Mouse (Mus musculus) right cerebral cortex, adult 18-20 months (tissue): ENCODE measurements around the gene Gm9958.
A peak's percentile ranks its signal among the peaks of the same experiment; 100 is the strongest.

Experiments
- DNase-seq: peaks from one replicate; pipeline ENCODE4 v3.0.0; 2022; ENCODE audit warnings: mixed read lengths

Gene Gm9958

DNA sequence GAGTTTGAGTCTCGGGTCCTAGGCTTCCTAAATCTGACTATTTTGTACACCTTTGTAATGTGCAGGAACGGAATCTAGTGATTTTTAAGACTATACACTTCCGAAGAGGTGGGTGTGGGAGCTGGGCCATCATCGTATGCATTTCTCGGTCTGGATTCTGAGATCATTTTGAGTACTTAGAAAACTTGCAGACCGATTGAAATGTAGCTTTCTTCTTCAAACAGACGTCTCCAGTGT, at the start of gene Gm9958:
Gm9958 (plus strand) TSS at position 138 of the 237 bp plus-strand sequence.
- no peak for DNase-seq

GRCm38 (mm10) chr5:90331071-90331470, 35.9 kb upstream of the Gm9958 start:
- no peak for DNase-seq

DNA sequence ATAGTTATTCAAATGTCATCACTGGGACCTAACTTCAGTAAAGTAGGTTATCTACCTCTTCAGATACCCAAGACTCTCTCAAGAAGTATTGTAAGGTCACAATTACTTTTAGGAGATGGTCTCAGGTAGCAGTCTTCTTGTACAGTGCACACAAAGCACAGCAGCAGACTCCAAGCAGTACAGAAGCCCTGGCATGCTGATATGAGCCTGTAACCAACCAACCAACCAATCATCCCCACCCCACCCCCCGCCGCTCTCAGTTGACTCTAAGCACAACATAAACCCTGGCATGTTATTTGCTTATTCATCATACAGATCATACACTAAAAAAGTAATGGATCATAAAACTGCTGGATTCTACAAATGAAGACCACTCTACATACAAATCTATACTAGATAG, 34.5 kb upstream of the Gm9958 start:
- DNase-seq: no peak

- DNase-seq: no peak
Measured at GRCm38 (mm10) chr5:90338177-90339091, 28.6 kb upstream of the Gm9958 start.

DNA sequence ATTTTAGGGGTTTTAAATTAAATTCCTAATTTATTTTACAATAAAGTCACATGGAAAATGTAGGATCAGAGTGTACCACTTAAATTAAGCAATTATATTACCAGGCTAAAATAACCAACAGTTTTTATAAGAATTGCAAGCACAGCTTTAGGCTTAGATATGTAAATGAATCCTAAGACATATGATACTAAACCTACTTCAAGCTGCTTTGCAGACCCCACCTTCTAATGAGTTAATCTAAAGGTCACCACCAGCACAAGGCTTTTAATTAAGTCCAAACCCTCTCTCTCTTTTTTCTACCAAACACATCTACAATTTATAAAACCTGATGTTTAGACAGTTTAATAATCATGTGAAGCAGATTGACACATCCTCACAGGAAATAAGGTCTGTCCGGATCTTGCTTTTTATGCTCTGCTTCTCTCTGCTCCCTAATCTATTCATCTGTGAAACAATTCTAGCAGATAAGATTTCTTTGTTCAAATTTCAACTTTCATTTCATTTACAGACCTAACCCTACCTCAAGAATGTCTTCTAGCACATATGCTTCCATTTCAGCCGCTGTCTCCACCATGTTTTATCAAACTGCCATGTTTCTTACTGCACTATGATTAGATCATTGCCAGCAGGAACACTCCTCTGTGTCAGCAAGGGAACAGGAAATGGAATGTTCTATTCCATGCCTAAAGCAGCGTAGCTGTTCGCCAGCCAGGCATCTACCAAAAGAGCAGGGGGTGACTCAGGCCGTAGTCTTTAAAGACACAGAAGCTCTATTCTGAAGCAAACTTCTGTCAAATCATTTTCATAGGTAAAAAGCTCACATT, 27.7 kb upstream of the Gm9958 start:
- peak; percentile 63 for DNase-seq

DNA sequence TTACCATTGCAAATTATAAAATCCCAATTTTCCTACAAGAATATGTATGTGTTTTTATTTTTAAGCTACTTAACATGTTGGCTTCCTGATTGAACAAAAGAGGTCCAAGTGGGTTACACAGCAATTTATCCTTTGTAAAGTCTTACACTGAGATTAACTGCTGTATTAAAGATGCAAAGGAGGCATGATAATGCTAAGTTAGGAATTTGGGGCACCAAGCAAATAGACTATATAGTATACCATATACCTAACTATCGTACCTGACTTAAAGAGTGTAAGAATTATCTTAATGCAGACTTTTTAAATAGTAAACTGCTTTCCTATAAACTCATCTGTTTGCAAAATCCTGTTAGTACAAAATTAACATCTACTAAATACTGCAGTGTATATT, 27.1 kb upstream of the Gm9958 start:
- DNase-seq: no peak

DNA sequence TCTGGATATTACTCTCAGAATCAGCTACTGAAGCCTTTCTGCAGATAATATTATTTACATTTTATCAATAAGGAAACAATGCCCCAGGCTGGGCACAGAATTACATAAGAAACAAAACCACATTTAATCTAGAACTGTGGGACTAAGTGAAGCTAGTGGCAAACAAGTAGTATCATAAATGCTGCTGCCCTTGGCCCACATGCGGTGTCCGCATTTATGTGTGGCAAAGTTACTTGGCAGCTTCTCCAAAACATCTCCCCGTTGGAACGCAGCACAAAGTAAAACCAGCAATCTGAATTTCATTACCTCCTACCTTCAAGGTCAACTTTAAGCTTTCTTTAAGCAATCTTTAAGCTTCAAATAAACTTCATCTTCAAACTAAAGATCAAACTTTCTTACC, 26.2 kb upstream of the Gm9958 start:
- DNase-seq: no peak

- no peak for DNase-seq
Measured at GRCm38 (mm10) chr5:90346877-90347276, 20.1 kb upstream of the Gm9958 start.

DNA sequence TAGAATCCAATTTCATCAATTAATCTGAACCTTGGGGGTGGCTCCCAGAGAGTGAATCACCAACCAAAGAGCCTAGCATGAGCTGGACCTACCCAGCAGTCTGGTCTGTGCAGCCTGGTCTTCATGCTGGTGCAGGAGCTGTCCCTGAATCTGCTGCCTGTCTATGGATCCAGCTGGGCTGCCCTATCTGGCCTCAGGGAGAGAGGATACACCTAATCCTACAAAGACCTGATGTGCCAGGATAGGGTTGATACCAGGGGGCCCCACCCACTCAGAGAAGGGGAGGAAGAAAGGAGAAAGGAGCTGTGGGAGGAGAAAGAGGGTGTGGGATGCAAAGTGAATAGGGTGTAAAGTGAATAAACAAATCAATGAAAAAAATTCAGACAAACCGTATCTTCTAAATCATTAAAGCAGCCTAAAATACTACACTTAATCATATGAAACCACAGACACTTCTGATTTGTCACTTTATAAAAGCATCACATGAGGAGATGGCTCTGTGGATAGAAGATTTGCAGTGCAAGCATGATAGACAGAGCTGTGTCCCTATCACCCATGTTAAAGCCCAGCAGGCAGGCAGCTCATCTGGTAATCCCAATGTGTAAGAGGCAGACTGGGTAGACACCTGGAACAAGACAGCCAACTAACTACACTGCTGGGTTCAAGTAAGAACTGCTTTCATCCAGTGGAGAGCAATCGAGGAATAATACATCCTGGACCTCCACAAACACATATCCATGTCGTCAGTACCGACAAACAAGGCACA, 13.3 kb upstream of the Gm9958 start:
- DNase-seq: no peak

- no peak for DNase-seq
Measured at GRCm38 (mm10) chr5:90355824-90356223, 11.2 kb upstream of the Gm9958 start.

GRCm38 (mm10) chr5:90364526-90364925, 2.5 kb upstream of the Gm9958 start:
- DNase-seq: peak; percentile 80

GRCm38 (mm10) chr5:90365141-90365951, 1.7 kb upstream of the Gm9958 start:
- peak; percentile 30 for DNase-seq

- DNase-seq: peak; percentile 94
Measured at GRCm38 (mm10) chr5:90366121-90367066, 610 bp upstream of the Gm9958 start, which contains the start of gene Ankrd17. Ankrd17 (minus strand) TSS chr5:90366577.

DNA sequence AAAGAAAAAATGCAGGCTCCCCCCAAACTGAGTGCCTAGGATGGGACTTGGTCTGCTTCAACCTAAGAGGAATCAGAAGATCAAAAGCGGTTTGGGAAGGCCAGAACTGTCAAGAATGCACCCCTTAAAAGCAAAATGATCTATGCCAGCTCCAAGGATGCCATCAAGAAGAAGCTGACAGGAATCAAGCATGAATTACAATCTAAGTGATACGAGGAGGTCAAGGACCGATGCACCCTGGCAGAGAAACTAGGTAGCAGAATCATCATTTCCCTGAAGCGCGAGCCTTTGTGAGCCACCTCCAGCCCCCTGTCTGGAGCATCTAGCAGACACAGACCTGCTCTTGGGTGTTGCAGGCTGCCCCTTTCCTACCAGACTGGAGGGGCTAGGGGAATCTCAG, 3.4 kb downstream of the Gm9958 start:
- DNase-seq: no peak

GRCm38 (mm10) chr5:90373708-90374107, 6.7 kb downstream of the Gm9958 start:
- no peak for DNase-seq

- no peak for DNase-seq
Measured at GRCm38 (mm10) chr5:90381458-90381857, 14.5 kb downstream of the Gm9958 start.

GRCm38 (mm10) chr5:90383080-90383479, 16.1 kb downstream of the Gm9958 start:
- DNase-seq: no peak

GRCm38 (mm10) chr5:90393764-90394163, 26.8 kb downstream of the Gm9958 start:
- no peak for DNase-seq

DNA sequence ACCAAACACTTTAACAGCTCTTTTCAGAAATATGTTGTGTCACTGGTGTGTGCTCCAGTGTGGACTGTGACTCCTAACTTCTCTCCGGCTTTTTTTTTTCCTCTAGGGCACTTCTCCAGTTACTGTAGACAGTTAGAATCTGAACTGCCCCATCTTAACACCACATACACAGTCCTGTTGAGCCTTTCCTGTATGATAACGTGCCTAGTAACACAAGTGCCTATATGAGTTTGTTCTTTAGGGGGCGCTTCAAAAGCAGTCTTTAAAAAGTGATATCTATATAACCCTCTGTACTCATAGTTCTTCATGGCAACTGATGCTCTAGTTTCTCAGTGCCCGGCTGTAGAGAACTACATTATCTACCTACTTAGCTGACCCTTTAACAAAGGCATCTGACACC, 27.3 kb downstream of the Gm9958 start:
- DNase-seq: no peak

GRCm38 (mm10) chr5:90396817-90397216, 29.8 kb downstream of the Gm9958 start:
- peak; percentile 7 for DNase-seq

DNA sequence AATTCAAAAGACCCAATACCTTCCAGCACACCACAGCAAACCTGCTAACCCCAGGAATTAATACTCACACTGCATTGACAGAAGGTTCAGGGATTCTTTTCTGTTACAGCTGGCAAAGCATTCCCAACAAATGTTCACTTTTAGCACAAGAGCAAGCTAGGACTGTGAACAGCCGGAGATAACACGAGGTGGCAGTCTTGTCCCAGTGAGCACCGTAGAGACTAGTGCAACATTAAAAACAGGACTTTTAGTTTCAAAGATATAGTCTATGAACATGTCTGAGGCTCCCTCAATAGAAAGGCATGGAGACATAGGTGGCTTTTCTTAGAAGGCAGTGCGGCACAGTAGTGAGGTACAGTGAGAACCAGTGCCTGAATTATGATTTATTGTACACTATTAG, 38.2 kb downstream of the Gm9958 start:
- DNase-seq: peak; percentile 62
